Mouse (Mus musculus): ENCODE results near the gene Ccdc142.

The Ccdc142 gene

DNA sequence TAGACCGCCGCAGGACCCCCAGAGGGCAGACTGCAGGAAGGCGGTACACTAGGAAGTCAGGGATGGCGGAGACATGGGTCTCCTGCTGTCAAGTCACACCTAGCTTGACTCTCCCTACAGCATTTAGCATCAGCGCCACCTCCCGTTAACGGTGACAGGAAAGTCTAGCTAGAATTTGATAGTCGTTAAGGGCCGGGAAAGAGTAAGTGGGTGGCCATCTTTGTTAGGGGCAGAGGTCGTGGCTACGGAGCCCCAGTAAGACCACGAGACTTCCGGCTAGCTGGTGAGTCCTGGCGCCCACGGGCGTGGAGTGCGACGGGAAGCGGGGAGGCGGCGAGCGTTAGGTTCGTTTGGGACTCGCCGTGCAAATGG lies at the start of gene Ccdc142, which contains the start of gene Gm42688:
Gene Ccdc142, plus strand, starts transcription at position 286 of the 372 bp plus-strand sequence.
Gene Gm42688, plus strand, starts transcription at position 302 of the 372 bp plus-strand sequence.
- peak; percentile 94 for DNase-seq

DNA sequence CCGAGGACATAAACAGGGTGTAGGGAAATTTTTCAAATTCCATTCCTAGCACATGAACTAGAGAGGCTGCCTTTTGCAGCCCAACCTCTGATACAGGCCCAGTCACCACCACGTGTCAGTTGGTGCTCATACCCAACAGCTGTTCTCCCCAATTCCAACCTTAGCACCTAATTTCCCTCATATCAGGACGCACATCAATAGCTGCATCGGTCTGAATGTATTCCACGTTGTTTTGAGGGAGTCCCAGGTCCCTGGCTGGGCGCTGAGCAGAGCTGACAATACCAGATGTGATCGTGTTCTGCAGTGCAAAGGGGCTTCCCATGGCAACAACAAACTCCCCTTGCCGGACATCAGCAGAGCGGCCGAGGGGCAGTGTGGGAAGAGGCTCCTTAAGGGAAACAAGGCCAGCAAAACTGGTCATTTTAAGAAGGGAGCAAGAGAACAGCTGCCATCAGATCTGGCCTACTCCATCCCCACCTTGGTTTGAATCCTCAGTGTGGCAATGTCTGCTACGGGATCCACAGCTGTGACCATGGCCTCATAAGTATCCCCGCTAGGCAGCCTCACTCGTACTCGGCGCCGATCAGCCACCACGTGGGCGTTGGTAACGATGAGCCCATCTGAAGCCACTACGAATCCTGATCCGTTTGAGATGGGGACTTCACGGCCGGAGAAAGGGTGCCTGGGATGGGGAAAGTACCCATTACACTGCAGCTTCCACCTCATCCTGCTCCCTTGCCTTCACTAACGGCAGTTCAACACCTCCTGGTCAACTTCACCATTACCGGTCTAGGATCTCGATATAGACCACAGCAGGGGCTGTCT lies 48.1 kb upstream of the Ccdc142 start:
- no peak for DNase-seq

- peak; percentile 98 for DNase-seq
Observed at GRCm38 (mm10) chr6:83054074-83054851, 47.1 kb upstream of the Ccdc142 start, which contains the start of gene Aup1. Gene Aup1 (plus strand): TSS chr6:83054521.

GRCm38 (mm10) chr6:83054871-83055431 lies 46.5 kb upstream of the Ccdc142 start, which contains the start of gene Htra2:
Gene Htra2 (minus strand): TSS chr6:83055273.
- no peak for DNase-seq

DNA sequence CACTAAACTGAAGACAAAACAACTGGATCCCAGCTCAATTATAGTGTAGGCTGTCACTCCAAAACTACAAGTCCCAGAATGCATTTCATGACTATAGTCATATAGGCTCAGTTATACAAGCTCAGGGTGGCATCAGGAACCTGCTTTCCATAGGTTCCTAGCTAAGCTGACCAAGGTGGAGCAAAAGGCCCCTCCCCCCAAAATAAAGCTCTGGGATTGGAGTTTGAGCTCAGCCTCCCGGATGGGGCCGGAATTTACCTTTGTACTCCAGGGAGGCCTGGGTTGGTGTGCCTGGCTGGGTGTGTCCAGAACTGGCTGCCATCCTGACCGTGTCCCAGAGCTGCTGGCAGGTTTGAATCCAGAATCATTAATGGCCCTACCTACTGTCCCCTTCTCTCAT lies 43.6 kb upstream of the Ccdc142 start, which contains the start of gene Dqx1:
Gene Dqx1, plus strand, starts transcription at position 55 of the 400 bp plus-strand sequence.
- DNase-seq: peak; percentile 87

DNA sequence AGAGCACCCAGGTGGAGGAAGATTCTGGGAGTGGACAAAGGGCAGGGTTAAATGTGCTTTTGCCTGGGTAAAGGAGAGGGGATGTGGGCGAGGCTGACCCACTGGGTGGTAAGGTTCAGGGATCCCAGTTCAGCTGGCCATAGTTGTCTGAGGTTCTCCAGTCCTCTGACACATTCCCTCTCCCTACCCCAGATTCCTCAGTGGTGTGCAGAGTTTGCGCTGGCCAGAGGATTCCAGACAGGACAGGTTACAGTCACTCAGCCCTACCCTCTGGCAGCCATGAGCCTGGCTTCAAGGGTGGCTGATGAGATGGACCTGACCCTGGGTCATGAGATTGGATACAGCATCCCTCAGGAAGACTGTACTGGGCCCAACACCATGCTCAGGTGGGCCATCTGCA lies 42.7 kb upstream of the Ccdc142 start:
- DNase-seq: no peak

- no peak for DNase-seq
Observed at GRCm38 (mm10) chr6:83065995-83066394, 35.4 kb upstream of the Ccdc142 start.

- no peak for DNase-seq
Observed at GRCm38 (mm10) chr6:83066441-83066840, 35.0 kb upstream of the Ccdc142 start.

- no peak for DNase-seq
Observed at GRCm38 (mm10) chr6:83068221-83068620, 33.2 kb upstream of the Ccdc142 start.

DNA sequence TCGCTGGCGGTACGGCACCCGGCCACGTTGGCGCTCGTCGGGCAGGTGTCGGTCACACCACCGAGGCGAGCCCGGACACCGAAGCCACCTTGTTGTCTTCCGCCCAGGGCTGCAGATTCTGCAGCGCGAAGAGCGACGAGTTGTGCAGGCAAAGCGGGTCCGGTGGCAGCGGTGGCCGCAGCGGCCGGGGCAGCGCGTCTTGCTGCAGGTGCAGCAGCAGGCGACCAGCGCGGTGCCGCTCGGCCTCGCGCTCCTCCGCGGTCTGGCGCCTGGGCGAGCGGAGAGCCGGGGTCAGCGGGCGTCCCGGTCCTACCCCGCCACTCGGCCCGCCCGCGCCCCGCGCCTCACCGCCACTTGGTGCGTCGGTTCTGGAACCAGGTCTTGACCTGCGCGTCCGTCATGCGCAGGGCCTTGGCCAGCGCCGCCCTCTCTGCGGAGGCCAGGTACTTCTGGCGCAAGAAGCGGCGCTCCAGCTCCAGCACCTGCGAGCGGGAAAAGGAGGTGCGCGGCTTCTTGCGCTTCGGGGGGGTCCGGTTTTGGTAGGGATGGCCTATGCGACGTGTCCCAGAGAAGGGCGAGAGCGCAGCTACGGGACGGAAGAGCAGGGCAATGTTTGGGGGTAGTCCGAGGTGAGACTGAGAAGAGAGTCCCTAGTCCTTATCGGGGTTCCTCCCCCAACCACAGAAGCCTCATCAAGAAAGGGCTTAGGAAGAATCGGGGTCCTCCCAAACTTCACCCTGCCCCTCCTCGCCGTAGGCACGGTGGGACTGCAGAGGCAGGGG lies 32.5 kb upstream of the Ccdc142 start:
- no peak for DNase-seq

GRCm38 (mm10) chr6:83069488-83070246 lies 31.7 kb upstream of the Ccdc142 start:
- no peak for DNase-seq

DNA sequence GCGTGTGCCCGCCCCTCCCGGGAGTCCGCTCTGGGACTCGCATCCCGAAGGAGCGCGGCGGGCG lies 31.3 kb upstream of the Ccdc142 start, which contains the start of gene Tlx2:
Gene Tlx2, minus strand, starts transcription at position 47 of the 64 bp plus-strand sequence.
- DNase-seq: no peak

DNA sequence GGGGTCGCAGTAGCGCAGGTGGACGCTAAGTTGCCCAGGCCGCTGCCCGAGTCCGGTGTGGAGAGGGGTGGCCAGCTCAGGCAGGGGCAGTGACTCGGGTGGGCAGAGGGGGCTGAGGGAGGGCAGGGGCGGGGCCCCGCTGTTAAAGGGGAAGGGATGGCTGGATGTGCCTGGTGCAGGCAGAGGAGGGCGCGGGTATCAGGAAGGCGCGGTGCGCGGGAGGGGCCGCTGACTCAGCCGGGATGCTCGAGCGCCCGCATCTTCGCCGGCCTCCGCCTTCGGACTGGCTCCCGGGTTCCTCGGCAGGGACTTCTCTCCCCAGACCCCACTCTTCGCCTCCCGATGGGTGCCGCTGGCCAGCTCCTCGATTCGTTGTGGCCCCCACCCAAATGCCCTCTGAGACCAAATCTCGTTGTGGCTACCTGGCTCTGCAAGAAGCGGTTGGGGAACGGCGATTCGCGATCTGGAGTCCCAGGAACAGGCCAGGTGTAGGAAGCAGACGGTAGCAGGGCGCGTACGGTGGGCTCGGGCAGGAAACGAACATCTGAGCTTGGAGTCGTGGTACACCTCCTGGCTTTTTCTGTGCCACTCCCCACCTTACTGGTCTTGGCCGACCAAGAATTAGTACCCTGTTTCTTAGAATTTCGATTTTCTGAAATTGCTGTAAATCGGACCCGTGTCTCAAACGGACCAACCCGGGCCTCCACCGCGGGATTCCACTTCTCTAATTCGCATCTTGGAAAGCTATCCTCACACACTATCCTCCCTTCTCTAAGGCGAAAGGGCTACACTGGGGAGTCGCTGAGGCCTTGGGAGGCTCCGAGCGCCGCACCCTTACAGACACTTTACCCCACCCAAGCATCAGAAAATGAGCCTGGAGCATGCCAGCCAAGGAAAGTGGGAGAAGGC lies 30.8 kb upstream of the Ccdc142 start:
- DNase-seq: no peak

DNA sequence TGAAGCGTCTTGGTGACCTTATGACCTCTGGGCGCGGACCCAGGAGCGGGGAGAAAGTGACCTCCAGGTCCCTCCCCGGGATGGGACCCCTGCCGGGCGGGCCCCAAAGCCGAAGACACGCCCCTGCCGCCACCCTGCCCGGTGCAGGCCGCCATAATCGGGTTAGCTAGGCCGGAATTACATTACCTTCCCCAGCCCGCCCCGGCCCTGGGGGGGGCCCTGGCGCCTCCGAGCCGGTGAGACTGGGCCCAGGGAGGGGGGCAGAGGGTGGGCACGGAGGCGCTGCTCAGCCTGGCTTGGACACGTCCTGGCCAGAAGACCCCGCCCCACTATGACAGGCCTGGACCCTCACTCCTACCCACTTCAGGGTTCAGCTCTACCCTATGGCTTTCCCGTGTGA lies 30.2 kb upstream of the Ccdc142 start:
- DNase-seq: no peak

DNA sequence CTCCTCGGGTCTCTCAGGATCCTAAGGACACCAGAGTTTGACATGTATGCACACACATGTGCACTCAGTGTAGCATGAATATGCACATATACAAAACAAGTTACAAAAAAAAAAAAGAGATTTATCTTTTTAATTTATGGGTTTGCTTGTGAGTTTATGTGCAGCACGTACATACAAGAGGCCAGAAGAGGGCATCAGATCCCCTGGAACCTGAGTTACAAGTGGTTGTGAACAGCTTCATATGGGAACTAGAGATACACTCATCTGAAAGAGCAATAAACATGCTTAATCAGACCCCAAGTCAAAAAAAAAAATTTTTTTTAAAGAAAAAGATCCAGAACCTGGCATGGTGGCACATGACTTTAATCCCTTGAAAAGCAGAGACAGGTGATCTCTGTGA lies 26.4 kb upstream of the Ccdc142 start:
- no peak for DNase-seq

- no peak for DNase-seq
Observed at GRCm38 (mm10) chr6:83077630-83078323, 23.6 kb upstream of the Ccdc142 start, which contains the start of gene Pcgf1. Gene Pcgf1 (plus strand): TSS chr6:83077869.

GRCm38 (mm10) chr6:83078324-83078858 lies 23.0 kb upstream of the Ccdc142 start:
- DNase-seq: peak; percentile 99

- no peak for DNase-seq
Observed at GRCm38 (mm10) chr6:83080210-83080609, 21.2 kb upstream of the Ccdc142 start.

- no peak for DNase-seq
Observed at GRCm38 (mm10) chr6:83083497-83083896, 17.9 kb upstream of the Ccdc142 start.

GRCm38 (mm10) chr6:83084477-83084876 lies 16.9 kb upstream of the Ccdc142 start:
- DNase-seq: peak; percentile 15

Data from kidney, postnatal 14 days (tissue).